Mouse (Mus musculus) midbrain, embryonic 11.5 days (tissue): ENCODE measurements around the gene Rab8a. TPM values are rescaled to one million over a fixed set of nuclear protein-coding genes. Genes with fewer than 3 reads are reported as not detected.

Experiments used
- polyA plus RNA-seq: library from polyadenylated mRNA; unstranded; fragments of >200 nt; fragmentation: Nextera tagmentation; extraction: Ambion mirVana; gene quantifications from 2 replicates; pipeline ENCODE4 v1.2.1, GENCODE M21; 2014

Rab8a gene
- polyA plus RNA-seq, 1 experiment from 2014 or later, result 107 TPM

Other genes with a start within 250 kb of the Rab8a start
- gene Zfp961, start 210.2 kb upstream of the Rab8a start, polyA plus RNA-seq, result 25.7 and 28.4 TPM in 2 replicates
- 0.22 and 0.41 TPM in 2 replicates for gene Cyp4f18, start 151.6 kb upstream of the Rab8a start, polyA plus RNA-seq
- gene Olfr372, start 120.0 kb upstream of the Rab8a start, polyA plus RNA-seq, result not detected in 2 replicates
- not detected in 2 replicates for gene Olfr373, start 78.0 kb upstream of the Rab8a start, polyA plus RNA-seq
- gene Olfr374, start 54.2 kb upstream of the Rab8a start, polyA plus RNA-seq, result not detected in 2 replicates
- 548 and 589 TPM in 2 replicates for gene Tpm4, start 26.2 kb upstream of the Rab8a start, polyA plus RNA-seq
- gene Hsh2d, start 28.4 kb downstream of the Rab8a start, polyA plus RNA-seq, result not detected in 2 replicates
- gene Cib3, start 51.6 kb downstream of the Rab8a start, polyA plus RNA-seq, result not detected in 2 replicates
- gene Gm11034, start 52.4 kb downstream of the Rab8a start, polyA plus RNA-seq, result not detected in 2 replicates
- 73.1 and 77.8 TPM in 2 replicates for gene Fam32a, start 58.5 kb downstream of the Rab8a start, polyA plus RNA-seq
- gene Ap1m1, start 78.8 kb downstream of the Rab8a start, polyA plus RNA-seq, result 170 and 173 TPM in 2 replicates
- gene Gm10282, start 144.1 kb downstream of the Rab8a start, polyA plus RNA-seq, result 39.3 and 42.3 TPM in 2 replicates
- 5.0 and 6.5 TPM in 2 replicates for gene Klf2, start 157.8 kb downstream of the Rab8a start, polyA plus RNA-seq